Mouse (Mus musculus): ENCODE results near the gene Lrrc36. TPM values are rescaled to one million over a fixed set of nuclear protein-coding genes. Genes with fewer than 3 reads are reported as not detected.

Lrrc36 gene
- total RNA-seq, 2 experiments from 2014 or later: 0.27 TPM; not detected in 1

- intact Hi-C loops (cut with DNase I): no loop called here
- no peak for TF ChIP-seq CTCF (IDR thresholded peaks at IDR 0.05)
- Histone ChIP-seq H3K4me3 (peak overlapping the region; percentile 98), H3K27ac (peak overlapping the region; percentile 83; the same call in 1 of the 2 replicates)
- no peak for DNase-seq (ENCODE audit: extremely low spot score in 1 of 2, low spot score in 2 of 2)
Measured at GRCm38 (mm10) chr8:105495350-105496302, 82.3 kb downstream of the Lrrc36 start.

- TF ChIP-seq CTCF (IDR thresholded peaks at IDR 0.05): peak; percentile 61
- Histone ChIP-seq H3K4me3 (peak within 1 kb of the TSS; percentile 98), H3K27ac (peak within 1 kb of the TSS; percentile 83)
- peak; percentile 90 to 96 for DNase-seq (ENCODE audit: extremely low spot score in 1 of 2, low spot score in 2 of 2)
- intact Hi-C loops (cut with DNase I): no loop called here
Measured at GRCm38 (mm10) chr8:105496439-105497180, 83.2 kb downstream of the Lrrc36 start, which contains the start of gene Zdhhc1. Zdhhc1 (minus strand) TSS chr8:105496902.

DNA sequence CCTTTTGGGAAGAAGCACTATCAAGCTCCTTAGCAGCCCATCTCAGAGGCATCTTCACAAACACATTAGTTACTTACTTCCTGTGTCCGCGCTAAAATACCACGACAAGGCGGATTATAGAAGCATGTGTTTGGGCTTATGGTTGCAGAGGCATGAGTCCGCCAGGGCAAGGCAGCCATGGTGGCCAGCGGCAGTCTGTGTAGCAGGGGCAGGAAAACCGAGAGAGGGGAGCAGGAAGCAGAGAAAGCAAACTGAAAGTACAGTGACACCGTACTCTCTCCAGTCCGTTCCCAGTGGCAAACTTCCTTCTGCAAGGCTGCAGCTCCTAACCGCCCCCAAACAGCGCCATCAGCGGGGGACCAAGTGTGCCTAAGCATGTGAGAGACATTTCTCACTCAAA, 86.4 kb downstream of the Lrrc36 start:
- intact Hi-C loops (cut with DNase I): no loop called here
- Histone ChIP-seq H3K4me3 (no peak overlapping the region), H3K27ac (no peak overlapping the region)
- TF ChIP-seq CTCF (IDR thresholded peaks at IDR 0.05): no peak
- no peak for DNase-seq (ENCODE audit: extremely low spot score in 1 of 2, low spot score in 2 of 2)

DNA sequence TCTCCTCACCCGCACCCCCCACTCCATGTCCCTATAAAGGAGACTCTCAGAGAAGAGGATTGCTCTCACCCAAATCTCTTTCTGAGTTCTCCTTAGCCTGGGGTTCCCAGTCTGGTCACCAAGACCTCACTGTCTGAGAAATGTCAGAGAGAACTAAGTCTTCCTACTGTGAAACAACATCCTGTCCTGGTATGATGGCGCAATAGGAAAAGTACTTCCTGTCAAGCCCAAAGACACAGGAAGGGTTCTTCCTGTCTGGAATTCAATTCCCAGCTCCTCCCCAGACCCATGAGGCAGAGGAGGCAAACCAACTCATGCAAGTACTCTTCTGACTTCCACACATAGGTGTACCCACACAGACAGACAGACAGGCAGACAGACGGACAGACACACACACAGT, 91.2 kb downstream of the Lrrc36 start:
- DNase-seq (ENCODE audit: extremely low spot score in 1 of 2, low spot score in 2 of 2): no peak
- no peak overlapping the region for H3K27ac ChIP-seq
- intact Hi-C loops (cut with DNase I): no loop called here
- no peak overlapping the region for H3K4me3 ChIP-seq
- no peak for TF ChIP-seq CTCF (IDR thresholded peaks at IDR 0.05)

DNA sequence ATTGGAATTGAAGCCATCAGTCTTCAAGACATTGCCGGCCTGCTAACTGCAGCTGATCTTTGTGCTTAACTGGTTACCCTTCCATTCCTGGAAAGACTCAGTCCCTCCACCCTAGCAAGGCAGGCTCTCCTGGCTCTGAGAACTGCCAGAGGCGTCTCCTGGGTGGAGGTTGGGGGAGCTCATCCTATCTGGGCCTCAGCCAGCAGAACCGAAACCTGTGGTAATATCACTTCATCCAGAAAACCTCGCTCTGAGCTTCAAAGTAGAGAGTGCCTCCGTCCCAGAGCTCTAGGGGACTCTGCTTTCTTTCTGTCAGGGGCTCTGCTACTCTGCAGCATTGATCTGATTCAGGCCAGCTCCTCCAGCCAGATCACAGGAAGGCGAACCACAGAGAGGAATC, 93.6 kb downstream of the Lrrc36 start:
- H3K27ac ChIP-seq: no peak overlapping the region
- intact Hi-C loops (cut with DNase I): no loop called here
- no peak for TF ChIP-seq CTCF (IDR thresholded peaks at IDR 0.05)
- DNase-seq (ENCODE audit: extremely low spot score in 1 of 2, low spot score in 2 of 2): no peak
- no peak overlapping the region for H3K4me3 ChIP-seq

DNA sequence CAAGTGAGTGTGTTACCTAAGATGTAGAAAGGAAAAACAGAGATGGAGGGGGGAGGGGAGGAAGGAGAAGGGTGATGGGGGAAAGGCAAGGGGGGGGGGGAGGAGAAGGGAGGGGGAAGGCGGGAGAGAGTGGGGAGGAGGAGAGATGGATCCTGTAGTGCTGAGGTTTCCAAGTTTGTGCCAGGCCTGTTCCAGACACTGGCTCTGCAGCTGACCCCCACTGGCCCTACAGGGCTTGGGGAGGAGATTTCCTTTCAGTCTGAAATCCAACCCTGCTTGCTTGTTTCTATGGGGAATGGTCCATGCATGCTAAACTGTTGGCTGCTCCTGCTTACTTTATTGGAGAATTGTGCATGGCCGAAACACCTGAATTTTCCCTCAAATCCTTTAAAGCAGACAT, 95.4 kb downstream of the Lrrc36 start:
- Histone ChIP-seq H3K4me3 (no peak overlapping the region), H3K27ac (no peak overlapping the region)
- TF ChIP-seq CTCF (IDR thresholded peaks at IDR 0.05): no peak
- DNase-seq (ENCODE audit: extremely low spot score in 1 of 2, low spot score in 2 of 2): no peak
- intact Hi-C loops (cut with DNase I): no loop called here

- Histone ChIP-seq H3K27ac (no peak overlapping the region), H3K4me3 (no peak overlapping the region)
- TF ChIP-seq CTCF (IDR thresholded peaks at IDR 0.05): no peak
- intact Hi-C loops (cut with DNase I): no loop called here
- no peak for DNase-seq (ENCODE audit: extremely low spot score in 1 of 2, low spot score in 2 of 2)
Measured at GRCm38 (mm10) chr8:105509997-105510735, 96.8 kb downstream of the Lrrc36 start.

Other genes starting within 250 kb of the Lrrc36 start
- 10 to 100 TPM; 20.7 to 22.3 TPM for gene Cbfb, start 242.9 kb upstream of the Lrrc36 start, total RNA-seq (2021)
- 10 to 100 TPM; 37.9 to 38.3 TPM for gene D230025D16Rik, start 188.4 kb upstream of the Lrrc36 start, total RNA-seq (2021)
- gene B3gnt9, start 158.4 kb upstream of the Lrrc36 start, total RNA-seq (2021): 1 to 10 TPM; 2.1 to 2.8 TPM
- gene Tradd, start 149.0 kb upstream of the Lrrc36 start, total RNA-seq (2021): 1 to 10 TPM; 8.0 TPM
- 1 to 10 TPM in 1 of 2 experiments, under 1 TPM in 1; 1.00 to 1.1 TPM for gene Fbxl8, start 148.9 kb upstream of the Lrrc36 start, total RNA-seq (2021)
- 10 to 100 TPM; 17.2 to 17.5 TPM for gene Hsf4, start 143.8 kb upstream of the Lrrc36 start, total RNA-seq (2021)
- gene Nol3, start 137.4 kb upstream of the Lrrc36 start, total RNA-seq (2021): 10 to 100 TPM in 1 of 2 experiments, 1 to 10 TPM in 1; 8.9 to 10.4 TPM
- gene 4931428F04Rik, start 123.7 kb upstream of the Lrrc36 start, total RNA-seq (2021): 10 to 100 TPM; 28.0 to 30.0 TPM
- gene Exoc3l, start 117.5 kb upstream of the Lrrc36 start, total RNA-seq (2021): 1 to 10 TPM; 1.1 to 2.2 TPM
- 10 to 100 TPM; 36.4 to 39.3 TPM for gene E2f4, start 115.9 kb upstream of the Lrrc36 start, total RNA-seq (2021)
- gene Elmo3, start 108.0 kb upstream of the Lrrc36 start, total RNA-seq (2021): 1 to 10 TPM; 1.4 to 1.9 TPM
- 1 to 10 TPM; 6.6 to 6.8 TPM for gene Lrrc29, start 87.3 kb upstream of the Lrrc36 start, total RNA-seq (2021)
- gene Tmem208, start 87.2 kb upstream of the Lrrc36 start, total RNA-seq (2021): 10 to 100 TPM; 35.4 to 40.1 TPM
- 1 to 10 TPM; 3.5 to 3.7 TPM for gene Fhod1, start 65.6 kb upstream of the Lrrc36 start, total RNA-seq (2021)
- 10 to 100 TPM; 41.9 to 42.5 TPM for gene Slc9a5, start 64.7 kb upstream of the Lrrc36 start, total RNA-seq (2021)
- gene Plekhg4, start 40.3 kb upstream of the Lrrc36 start, total RNA-seq (2021): 1 to 10 TPM; 3.7 to 4.5 TPM
- gene Kctd19, start 69 bp upstream of the Lrrc36 start, total RNA-seq (2021): not detected
- gene Tppp3, start 58.0 kb downstream of the Lrrc36 start, total RNA-seq (2021): 10 to 100 TPM; 36.1 to 42.5 TPM
- 10 to 100 TPM; 43.0 to 48.7 TPM for gene Zdhhc1, start 83.3 kb downstream of the Lrrc36 start, total RNA-seq (2021)
- gene Hsd11b2, start 105.2 kb downstream of the Lrrc36 start, total RNA-seq (2021): not detected
- gene Atp6v0d1, start 152.5 kb downstream of the Lrrc36 start, total RNA-seq (2021): 100 to 1,000 TPM; 288 to 319 TPM
- gene Ripor1, start 191.7 kb downstream of the Lrrc36 start, total RNA-seq (2021): 10 to 100 TPM; 81.0 to 91.4 TPM
- gene Ctcf, start 223.0 kb downstream of the Lrrc36 start, total RNA-seq (2021): 10 to 100 TPM; 67.4 to 70.2 TPM
- not detected for gene Agrp, start 223.8 kb downstream of the Lrrc36 start, total RNA-seq (2021)

All from left cerebral cortex, adult 2 months (tissue).